Mouse (Mus musculus): ENCODE data around the gene Tmem259. TPM values are rescaled to one million over a fixed set of nuclear protein-coding genes. Genes with fewer than 3 reads are reported as not detected.

The Tmem259 gene
- polyA plus RNA-seq, 1 experiment from 2014 or later, result 15.6 TPM

DNA sequence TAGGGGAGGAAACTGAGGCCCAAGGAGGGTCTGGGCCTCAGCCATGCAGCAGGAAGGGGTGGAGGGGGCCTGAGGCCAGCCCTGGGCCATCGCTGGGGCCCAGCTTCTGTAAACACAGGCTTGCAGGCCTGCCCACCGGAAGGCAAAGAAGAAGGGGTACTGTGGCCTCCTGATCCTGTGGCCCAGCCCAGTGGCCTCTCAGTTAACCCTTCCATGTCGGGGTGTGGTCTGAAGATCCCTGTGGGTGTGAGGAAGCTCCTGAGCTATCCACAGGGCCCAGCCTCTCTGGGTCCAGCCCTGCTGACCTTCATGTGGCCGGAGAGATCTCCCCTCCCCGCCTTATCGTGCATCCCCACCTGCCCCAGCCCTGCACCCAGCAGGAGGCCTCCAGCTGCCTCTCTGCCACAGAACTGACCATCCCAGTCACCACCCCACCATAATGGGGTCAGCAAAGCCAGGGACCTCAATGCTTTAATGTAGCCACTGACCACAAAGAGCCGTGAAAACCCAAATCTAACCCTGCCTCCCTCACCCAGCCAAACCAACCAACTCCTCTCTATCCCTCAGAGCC lies 37.3 kb downstream of the Tmem259 start:
- Histone ChIP-seq H3K27ac (ENCODE audit: low read depth, low read length) (peak overlapping the region; percentile 90), H3K9ac (ENCODE audit: low read depth, low read length) (peak overlapping the region; percentile 59), H3K4me2 (peak overlapping the region; percentile 53), H3K27me3 (ENCODE audit: control insufficient read depth, insufficient read depth, low read length) (no peaks in the 10 kb centered on the region), H3K4me1 (ENCODE audit: control insufficient read depth, insufficient read depth, low read length) (peaks cover 34% of the 10 kb centered on the region), H3K9me3 (replicated peaks; ENCODE audit: control insufficient read depth, low read length) (no peaks in the 10 kb centered on the region), H3K4me3 (ENCODE audit: low read depth, low read length) (peak overlapping the region; percentile 2; the same call in 1 of the 2 replicates), H3K36me3 (ENCODE audit: control insufficient read depth, insufficient read depth, low read length) (peaks cover 20% of the 10 kb centered on the region)
- 12% methylated on average over 7 of the region's 7 CpGs for WGBS (ENCODE audit: insufficient replicate concordance)
- peak; percentile 88 for ATAC-seq (replicated peaks; ENCODE audit: insufficient number of reproducible peaks, low FRiP score, low TSS enrichment)

DNA sequence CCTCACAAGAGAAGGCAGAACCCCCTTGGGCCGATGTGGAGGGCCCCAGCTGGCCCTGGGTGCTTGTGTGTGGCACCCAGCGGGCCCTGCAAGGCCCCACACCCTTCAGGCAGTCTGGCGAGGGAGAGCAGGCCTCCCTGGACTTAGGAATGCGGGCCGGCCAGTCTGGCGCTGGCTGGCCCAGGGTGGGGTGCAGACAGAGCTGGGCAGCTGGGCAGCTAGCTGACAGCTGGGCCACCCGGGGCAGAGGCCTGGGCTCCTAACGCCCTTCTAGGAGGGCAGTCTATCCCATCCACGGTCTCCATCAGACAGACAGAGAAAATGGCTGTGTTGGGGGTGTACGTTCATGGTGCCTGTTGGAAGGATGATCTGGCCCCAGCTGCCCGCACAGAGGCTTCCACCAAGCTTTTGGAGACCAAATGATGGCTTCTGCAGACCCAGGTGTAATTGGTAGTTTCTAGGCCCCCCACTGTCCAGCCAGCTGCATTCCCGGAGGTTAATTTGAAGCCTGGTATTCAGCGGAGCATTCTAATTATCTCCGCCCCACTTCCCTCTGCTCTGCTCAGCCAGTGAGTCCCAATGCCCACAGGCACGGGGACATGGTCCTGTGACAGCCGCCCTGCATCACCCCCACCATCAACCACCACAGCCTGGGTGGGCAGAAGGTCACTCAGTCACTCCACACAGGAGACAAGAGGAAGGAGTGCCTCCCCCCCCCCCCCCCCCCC lies 38.5 kb downstream of the Tmem259 start:
- Histone ChIP-seq H3K9ac (ENCODE audit: low read depth, low read length) (peak overlapping the region; percentile 68), H3K27me3 (ENCODE audit: control insufficient read depth, insufficient read depth, low read length) (no peaks in the 10 kb centered on the region), H3K36me3 (ENCODE audit: control insufficient read depth, insufficient read depth, low read length) (peaks cover 15% of the 10 kb centered on the region), H3K27ac (ENCODE audit: low read depth, low read length) (peak overlapping the region; percentile 90), H3K4me1 (ENCODE audit: control insufficient read depth, insufficient read depth, low read length) (peaks cover 41% of the 10 kb centered on the region), H3K4me3 (ENCODE audit: low read depth, low read length) (peak overlapping the region; percentile 2; the same call in 1 of the 2 replicates), H3K4me2 (peak overlapping the region; percentile 53), H3K9me3 (replicated peaks; ENCODE audit: control insufficient read depth, low read length) (no peaks in the 10 kb centered on the region)
- 34% methylated on average over 16 of the region's 16 CpGs for WGBS (ENCODE audit: insufficient replicate concordance)
- ATAC-seq (replicated peaks; ENCODE audit: insufficient number of reproducible peaks, low FRiP score, low TSS enrichment), result no peak

DNA sequence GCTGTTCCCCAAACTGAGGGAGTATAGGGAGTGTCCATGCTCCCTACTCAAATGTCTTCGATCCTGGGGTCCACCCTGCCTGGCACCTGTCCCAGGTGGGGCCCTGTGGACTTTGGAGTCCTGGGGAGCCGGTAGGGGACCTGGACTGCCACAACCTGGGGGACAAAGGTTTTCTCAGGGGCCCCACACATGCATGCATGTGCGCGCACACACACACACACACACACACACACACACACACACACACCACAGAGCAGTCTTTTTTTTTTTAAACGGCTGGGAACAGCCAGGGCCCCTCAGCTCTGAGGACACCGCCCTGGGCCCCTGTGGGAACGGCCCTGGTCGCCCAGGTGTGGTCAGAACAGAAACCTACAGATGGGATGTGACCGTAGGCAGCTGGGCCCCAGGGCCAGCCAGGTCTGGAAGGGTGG lies 40.6 kb downstream of the Tmem259 start:
- H3K9me3 ChIP-seq (replicated peaks; ENCODE audit: control insufficient read depth, low read length), result no peaks in the 10 kb centered on the region
- H3K27me3 ChIP-seq (ENCODE audit: control insufficient read depth, insufficient read depth, low read length), result no peaks in the 10 kb centered on the region
- H3K4me3 ChIP-seq (ENCODE audit: low read depth, low read length), result no peak overlapping the region
- H3K9ac ChIP-seq (ENCODE audit: low read depth, low read length), result no peak overlapping the region
- ATAC-seq (replicated peaks; ENCODE audit: insufficient number of reproducible peaks, low FRiP score, low TSS enrichment), result 0 out of 2 replicates have a peak, but pooled peaks have one; percentile 23
- whole genome bisulfite sequencing (ENCODE audit: insufficient replicate concordance), result 70% methylated on average over 9 of the region's 9 CpGs
- peak overlapping the region; percentile 14; the same call in 1 of the 2 replicates for H3K4me2 ChIP-seq
- H3K4me1 ChIP-seq (ENCODE audit: control insufficient read depth, insufficient read depth, low read length), result peaks cover 52% of the 10 kb centered on the region
- H3K36me3 ChIP-seq (ENCODE audit: control insufficient read depth, insufficient read depth, low read length), result peaks cover 7% of the 10 kb centered on the region
- H3K27ac ChIP-seq (ENCODE audit: low read depth, low read length), result peak overlapping the region; percentile 8; the same call in 1 of the 2 replicates

DNA sequence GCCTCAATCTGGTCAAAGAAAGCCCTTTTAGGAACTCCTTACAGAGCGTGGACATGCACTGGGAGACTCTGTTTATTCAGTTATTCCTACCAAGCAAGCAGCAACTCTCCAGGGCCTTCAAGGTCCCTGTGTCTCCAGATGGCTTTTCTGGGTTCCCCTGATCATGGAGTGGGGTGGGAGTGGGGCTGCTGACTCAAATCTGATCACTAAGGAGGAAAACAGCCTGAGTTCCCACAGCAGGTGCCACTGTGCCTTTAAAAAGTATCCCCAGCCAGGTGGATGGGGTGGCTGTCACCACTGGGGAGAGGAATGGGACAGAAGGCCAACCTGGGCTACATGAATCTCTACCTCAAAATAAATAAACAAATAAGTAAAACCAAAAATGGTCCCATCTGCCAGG lies 41.1 kb downstream of the Tmem259 start:
- H3K4me3 ChIP-seq (ENCODE audit: low read depth, low read length), result no peak overlapping the region
- no peak for ATAC-seq (replicated peaks; ENCODE audit: insufficient number of reproducible peaks, low FRiP score, low TSS enrichment)
- WGBS (ENCODE audit: insufficient replicate concordance), result 82% methylated on average over 1 of the region's 1 CpGs
- no peak overlapping the region for H3K27ac ChIP-seq (ENCODE audit: low read depth, low read length)
- H3K27me3 ChIP-seq (ENCODE audit: control insufficient read depth, insufficient read depth, low read length), result no peaks in the 10 kb centered on the region
- H3K36me3 ChIP-seq (ENCODE audit: control insufficient read depth, insufficient read depth, low read length), result peaks cover 10% of the 10 kb centered on the region
- H3K9ac ChIP-seq (ENCODE audit: low read depth, low read length), result no peak overlapping the region
- no peaks in the 10 kb centered on the region for H3K9me3 ChIP-seq (replicated peaks; ENCODE audit: control insufficient read depth, low read length)
- H3K4me2 ChIP-seq, result no peak overlapping the region
- peaks cover 57% of the 10 kb centered on the region for H3K4me1 ChIP-seq (ENCODE audit: control insufficient read depth, insufficient read depth, low read length)

DNA sequence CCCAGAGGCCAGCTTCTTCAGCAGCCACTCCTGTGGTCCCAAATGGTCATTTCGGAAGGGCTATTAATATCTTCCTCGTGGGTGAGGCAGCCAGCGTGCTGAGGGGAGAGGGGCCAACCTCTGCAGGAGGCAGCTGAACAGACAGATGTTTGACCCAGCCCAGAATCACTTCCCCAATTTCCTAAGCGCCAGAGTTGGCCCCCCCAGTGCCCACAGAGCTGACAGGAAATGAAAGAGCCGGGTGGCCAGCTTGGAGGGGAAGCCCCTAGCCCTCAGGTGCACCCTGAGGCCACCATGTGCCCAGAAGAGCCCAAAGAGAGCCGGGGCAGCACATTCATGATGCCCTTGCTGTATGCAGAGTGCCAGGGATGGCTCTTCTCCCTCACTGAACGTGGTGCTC lies 43.4 kb downstream of the Tmem259 start:
- H3K4me2 ChIP-seq, result peak overlapping the region; percentile 11; the same call in 1 of the 2 replicates
- ATAC-seq (replicated peaks; ENCODE audit: insufficient number of reproducible peaks, low FRiP score, low TSS enrichment), result no peak
- peaks cover 60% of the 10 kb centered on the region for H3K4me1 ChIP-seq (ENCODE audit: control insufficient read depth, insufficient read depth, low read length)
- H3K36me3 ChIP-seq (ENCODE audit: control insufficient read depth, insufficient read depth, low read length), result peaks cover 14% of the 10 kb centered on the region
- WGBS (ENCODE audit: insufficient replicate concordance), result 54% methylated on average over 7 of the region's 7 CpGs
- H3K9me3 ChIP-seq (replicated peaks; ENCODE audit: control insufficient read depth, low read length), result no peaks in the 10 kb centered on the region
- H3K4me3 ChIP-seq (ENCODE audit: low read depth, low read length), result no peak overlapping the region
- H3K27ac ChIP-seq (ENCODE audit: low read depth, low read length), result 0 out of 2 replicates have a peak overlapping the region, but pooled peaks have one; percentile 46
- no peak overlapping the region for H3K9ac ChIP-seq (ENCODE audit: low read depth, low read length)
- H3K27me3 ChIP-seq (ENCODE audit: control insufficient read depth, insufficient read depth, low read length), result no peaks in the 10 kb centered on the region

DNA sequence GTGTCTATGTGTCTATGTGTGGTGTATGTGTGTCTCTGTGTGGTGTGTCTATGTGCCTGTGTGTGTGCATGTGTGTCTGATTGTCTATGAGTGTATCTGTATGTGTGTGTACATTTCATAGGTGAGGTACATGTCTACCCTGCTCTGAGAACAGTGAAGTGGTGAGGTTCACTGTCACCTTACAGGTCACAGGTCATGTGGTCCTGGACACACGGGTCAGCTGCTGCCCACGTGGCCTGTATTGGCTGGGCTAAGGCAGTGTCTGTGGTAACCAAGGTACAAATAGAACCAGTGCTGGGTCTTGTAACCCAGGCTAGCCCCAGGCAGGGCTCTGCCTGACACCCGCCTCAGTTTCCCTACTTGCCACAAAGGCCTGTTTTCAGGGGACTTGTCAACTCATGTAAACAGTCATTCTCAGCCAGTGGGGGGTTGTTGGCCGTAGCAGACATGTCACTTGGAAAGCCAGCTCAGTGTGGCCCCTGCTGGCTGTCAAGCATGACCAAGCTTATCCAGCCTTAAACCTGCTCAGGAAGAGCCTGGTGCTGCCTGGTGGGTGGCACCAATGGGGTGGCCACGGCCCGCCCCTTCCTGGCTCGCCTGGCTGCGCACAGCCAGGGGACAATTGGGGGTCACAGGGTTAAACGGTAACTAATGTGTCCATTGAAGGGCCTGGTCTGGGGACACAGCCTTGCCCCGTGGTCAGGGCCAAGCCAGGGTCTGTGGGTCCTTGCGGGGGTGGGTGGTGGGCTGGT lies 46.2 kb downstream of the Tmem259 start:
- 82% methylated on average over 11 of the region's 11 CpGs for WGBS (ENCODE audit: insufficient replicate concordance)
- no peaks in the 10 kb centered on the region for H3K27me3 ChIP-seq (ENCODE audit: control insufficient read depth, insufficient read depth, low read length)
- no peak for ATAC-seq (replicated peaks; ENCODE audit: insufficient number of reproducible peaks, low FRiP score, low TSS enrichment)
- H3K9me3 ChIP-seq (replicated peaks; ENCODE audit: control insufficient read depth, low read length), result no peaks in the 10 kb centered on the region
- no peak overlapping the region for H3K27ac ChIP-seq (ENCODE audit: low read depth, low read length)
- H3K36me3 ChIP-seq (ENCODE audit: control insufficient read depth, insufficient read depth, low read length), result peaks cover 20% of the 10 kb centered on the region
- H3K9ac ChIP-seq (ENCODE audit: low read depth, low read length), result 0 out of 2 replicates have a peak overlapping the region, but pooled peaks have one; percentile 34
- H3K4me3 ChIP-seq (ENCODE audit: low read depth, low read length), result no peak overlapping the region
- peaks cover 66% of the 10 kb centered on the region for H3K4me1 ChIP-seq (ENCODE audit: control insufficient read depth, insufficient read depth, low read length)
- H3K4me2 ChIP-seq, result no peak overlapping the region

DNA sequence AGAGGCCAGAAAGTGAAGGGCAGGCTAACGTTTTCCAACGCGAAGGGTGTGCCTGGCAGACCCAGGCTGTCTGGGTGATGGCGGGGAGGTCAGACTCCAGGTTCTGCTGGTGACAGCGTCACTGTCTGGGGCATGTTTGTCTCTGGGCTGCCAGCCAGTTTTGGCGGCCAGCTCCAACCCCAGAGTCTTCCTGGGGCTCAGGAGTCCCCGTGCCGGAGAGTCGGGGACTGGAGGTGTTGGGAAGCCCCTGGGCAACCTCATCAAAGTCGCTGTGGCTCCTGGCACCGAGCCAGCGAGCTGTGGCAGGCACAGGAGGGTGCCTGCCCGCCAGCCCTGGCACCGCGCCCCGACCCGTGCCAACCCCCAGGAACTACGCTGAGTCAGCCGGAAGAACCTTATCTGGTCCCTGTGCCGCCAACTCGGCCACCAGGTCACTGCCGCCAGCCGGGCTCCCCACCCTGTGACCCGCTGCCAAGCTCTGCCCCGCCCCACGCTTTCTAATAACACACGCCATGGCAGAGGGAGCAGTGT lies 47.2 kb downstream of the Tmem259 start:
- H3K36me3 ChIP-seq (ENCODE audit: control insufficient read depth, insufficient read depth, low read length), result peaks cover 22% of the 10 kb centered on the region
- H3K9me3 ChIP-seq (replicated peaks; ENCODE audit: control insufficient read depth, low read length), result no peaks in the 10 kb centered on the region
- peaks cover 76% of the 10 kb centered on the region for H3K4me1 ChIP-seq (ENCODE audit: control insufficient read depth, insufficient read depth, low read length)
- no peaks in the 10 kb centered on the region for H3K27me3 ChIP-seq (ENCODE audit: control insufficient read depth, insufficient read depth, low read length)
- peak overlapping the region; percentile 58; the same call in 1 of the 2 replicates for H3K27ac ChIP-seq (ENCODE audit: low read depth, low read length)
- peak overlapping the region; percentile 41 for H3K4me2 ChIP-seq
- ATAC-seq (replicated peaks; ENCODE audit: insufficient number of reproducible peaks, low FRiP score, low TSS enrichment), result no peak
- H3K4me3 ChIP-seq (ENCODE audit: low read depth, low read length), result no peak overlapping the region
- H3K9ac ChIP-seq (ENCODE audit: low read depth, low read length), result no peak overlapping the region
- WGBS (ENCODE audit: insufficient replicate concordance), result 65% methylated on average over 27 of the region's 27 CpGs

DNA sequence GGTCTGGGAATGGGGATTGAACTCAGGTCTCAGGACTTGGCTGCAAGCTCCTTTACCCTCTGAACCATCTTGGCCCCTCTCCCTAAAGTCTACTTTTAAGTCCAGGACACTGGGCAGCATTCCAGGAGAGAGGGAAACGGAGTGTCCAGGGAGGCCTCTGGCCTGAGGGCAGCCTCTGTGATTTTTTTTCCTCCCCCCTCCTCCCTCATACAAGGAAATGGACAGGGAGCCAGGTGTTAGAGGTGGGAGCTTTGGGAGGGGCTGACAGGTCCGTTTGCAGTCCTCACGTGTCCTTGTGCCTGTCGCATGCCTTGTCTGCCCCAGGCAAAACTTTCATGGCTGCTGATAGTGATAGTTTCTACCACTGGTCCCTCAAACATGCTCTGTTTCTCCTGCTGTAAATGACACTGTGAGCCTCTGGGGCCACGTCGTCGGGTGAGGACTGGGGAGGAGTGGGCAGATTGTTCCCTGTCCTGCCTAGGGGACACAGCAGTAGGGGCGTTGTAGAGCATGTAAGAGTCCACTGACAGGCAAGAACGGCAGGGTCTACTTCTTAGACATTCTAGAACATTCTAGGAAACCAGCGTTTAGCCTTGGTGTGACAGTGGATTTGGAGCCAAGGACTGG lies 47.7 kb downstream of the Tmem259 start:
- peaks cover 21% of the 10 kb centered on the region for H3K36me3 ChIP-seq (ENCODE audit: control insufficient read depth, insufficient read depth, low read length)
- 62% methylated on average over 10 of the region's 10 CpGs for WGBS (ENCODE audit: insufficient replicate concordance)
- H3K4me3 ChIP-seq (ENCODE audit: low read depth, low read length), result no peak overlapping the region
- peaks cover 81% of the 10 kb centered on the region for H3K4me1 ChIP-seq (ENCODE audit: control insufficient read depth, insufficient read depth, low read length)
- no peak overlapping the region for H3K4me2 ChIP-seq
- no peak for ATAC-seq (replicated peaks; ENCODE audit: insufficient number of reproducible peaks, low FRiP score, low TSS enrichment)
- H3K27ac ChIP-seq (ENCODE audit: low read depth, low read length), result peak overlapping the region; percentile 58; the same call in 1 of the 2 replicates
- H3K9me3 ChIP-seq (replicated peaks; ENCODE audit: control insufficient read depth, low read length), result no peaks in the 10 kb centered on the region
- no peaks in the 10 kb centered on the region for H3K27me3 ChIP-seq (ENCODE audit: control insufficient read depth, insufficient read depth, low read length)
- no peak overlapping the region; the same call in 1 of the 2 replicates for H3K9ac ChIP-seq (ENCODE audit: low read depth, low read length)

All from heart, embryonic 11.5 days (tissue).